Mouse (Mus musculus): ENCODE measurements around the gene Rnf180.

The Rnf180 gene

GRCm38 (mm10) chr13:105132370-105132769 is 162.2 kb downstream of the Rnf180 start:
- DNase-seq (ENCODE audit: low spot score in 2 of 2) = no peak

GRCm38 (mm10) chr13:105130080-105130479 is 164.5 kb downstream of the Rnf180 start:
- no peak for DNase-seq (ENCODE audit: low spot score in 2 of 2)

- DNase-seq (ENCODE audit: low spot score in 2 of 2) = no peak
Observed at GRCm38 (mm10) chr13:105122092-105122491, 172.5 kb downstream of the Rnf180 start.

- no peak for DNase-seq (ENCODE audit: low spot score in 2 of 2)
Observed at GRCm38 (mm10) chr13:105121617-105122016, 173.0 kb downstream of the Rnf180 start.

GRCm38 (mm10) chr13:105111599-105111998 is 183.0 kb downstream of the Rnf180 start:
- no peak for DNase-seq (ENCODE audit: low spot score in 2 of 2)

GRCm38 (mm10) chr13:105104385-105104784 is 190.2 kb downstream of the Rnf180 start:
- DNase-seq (ENCODE audit: low spot score in 2 of 2) = no peak

GRCm38 (mm10) chr13:105100705-105101104 is 193.9 kb downstream of the Rnf180 start:
- DNase-seq (ENCODE audit: low spot score in 2 of 2) = no peak

- DNase-seq (ENCODE audit: low spot score in 2 of 2) = no peak
Observed at GRCm38 (mm10) chr13:105096316-105096715, 198.3 kb downstream of the Rnf180 start.

- DNase-seq (ENCODE audit: low spot score in 2 of 2) = no peak
Observed at GRCm38 (mm10) chr13:105089276-105089675, 205.3 kb downstream of the Rnf180 start.

GRCm38 (mm10) chr13:105081862-105082261 is 212.8 kb downstream of the Rnf180 start, which contains the start of gene 4933425L06Rik:
Gene 4933425L06Rik, plus strand, starts transcription at chr13:105082122.
- DNase-seq (ENCODE audit: low spot score in 2 of 2) = no peak
